Mouse (Mus musculus): ENCODE data around the gene Gm49673.
A peak's percentile ranks its signal among the peaks of the same experiment; 100 is the strongest.
"Not testable (repeated sequence)": the region's sequence is repeated elsewhere in the genome, so short reads cannot be mapped to it uniquely, and the experiment has no call there.

Gene Gm49673

GRCm38 (mm10) chr17:8130849-8131248 is 16.7 kb downstream of the Gm49673 start:
- not testable (repeated sequence) for DNase-seq (ENCODE audit: low spot score in 2 of 2)

- DNase-seq (ENCODE audit: low spot score in 2 of 2), result not testable (repeated sequence)
These were observed 18.0 kb downstream of the Gm49673 start for GRCm38 (mm10) chr17:8129578-8129977.

GRCm38 (mm10) chr17:8128326-8128993 is 19.1 kb downstream of the Gm49673 start:
- not testable (repeated sequence) for DNase-seq (ENCODE audit: low spot score in 2 of 2)

- DNase-seq (ENCODE audit: low spot score in 2 of 2), result not testable (repeated sequence)
These were observed 23.0 kb downstream of the Gm49673 start for GRCm38 (mm10) chr17:8124586-8124985.

- not testable (repeated sequence) for DNase-seq (ENCODE audit: low spot score in 2 of 2)
These were observed 24.6 kb downstream of the Gm49673 start for GRCm38 (mm10) chr17:8122974-8123373.

GRCm38 (mm10) chr17:8116928-8117327 is 30.7 kb downstream of the Gm49673 start:
- not testable (repeated sequence) for DNase-seq (ENCODE audit: low spot score in 2 of 2)

- DNase-seq (ENCODE audit: low spot score in 2 of 2), result not testable (repeated sequence)
These were observed 31.2 kb downstream of the Gm49673 start for GRCm38 (mm10) chr17:8116378-8116777.

GRCm38 (mm10) chr17:8112199-8112598 is 35.4 kb downstream of the Gm49673 start:
- not testable (repeated sequence) for DNase-seq (ENCODE audit: low spot score in 2 of 2)

- DNase-seq (ENCODE audit: low spot score in 2 of 2), result not testable (repeated sequence)
These were observed 46.3 kb downstream of the Gm49673 start for GRCm38 (mm10) chr17:8101297-8101609.

GRCm38 (mm10) chr17:8100405-8101296 is 46.9 kb downstream of the Gm49673 start:
- not testable (repeated sequence) for DNase-seq (ENCODE audit: low spot score in 2 of 2)

- DNase-seq (ENCODE audit: low spot score in 2 of 2), result not testable (repeated sequence)
These were observed 51.4 kb downstream of the Gm49673 start for GRCm38 (mm10) chr17:8096199-8096598.

- not testable (repeated sequence) for DNase-seq (ENCODE audit: low spot score in 2 of 2)
These were observed 51.9 kb downstream of the Gm49673 start for GRCm38 (mm10) chr17:8095653-8096052.

GRCm38 (mm10) chr17:8092537-8093526 is 54.8 kb downstream of the Gm49673 start:
- not testable (repeated sequence) for DNase-seq (ENCODE audit: low spot score in 2 of 2)

GRCm38 (mm10) chr17:8091320-8091719 is 56.3 kb downstream of the Gm49673 start:
- not testable (repeated sequence) for DNase-seq (ENCODE audit: low spot score in 2 of 2)

- not testable (repeated sequence) for DNase-seq (ENCODE audit: low spot score in 2 of 2)
These were observed 77.7 kb downstream of the Gm49673 start for GRCm38 (mm10) chr17:8069847-8070246.

GRCm38 (mm10) chr17:8056637-8057138 is 90.9 kb downstream of the Gm49673 start:
- not testable (repeated sequence) for DNase-seq (ENCODE audit: low spot score in 2 of 2)

- not testable (repeated sequence) for DNase-seq (ENCODE audit: low spot score in 2 of 2)
These were observed 91.5 kb downstream of the Gm49673 start for GRCm38 (mm10) chr17:8055919-8056589.

GRCm38 (mm10) chr17:8051247-8051646 is 96.3 kb downstream of the Gm49673 start:
- peak; percentile 30 to 90 for DNase-seq (ENCODE audit: low spot score in 2 of 2)

- not testable (repeated sequence) for DNase-seq (ENCODE audit: low spot score in 2 of 2)
These were observed 97.4 kb downstream of the Gm49673 start for GRCm38 (mm10) chr17:8050218-8050617.

- DNase-seq (ENCODE audit: low spot score in 2 of 2), result peak in 1 of 2 experiments; percentile 79
These were observed 101.4 kb downstream of the Gm49673 start for GRCm38 (mm10) chr17:8046178-8046577.

GRCm38 (mm10) chr17:8041197-8041596 is 106.4 kb downstream of the Gm49673 start:
- DNase-seq (ENCODE audit: low spot score in 2 of 2), result not testable (repeated sequence)

Data from left cerebral cortex, adult 9 months (tissue).